Comparison of ENCODE assay signal across 11 mouse cellular contexts in the genomic region with DNA sequence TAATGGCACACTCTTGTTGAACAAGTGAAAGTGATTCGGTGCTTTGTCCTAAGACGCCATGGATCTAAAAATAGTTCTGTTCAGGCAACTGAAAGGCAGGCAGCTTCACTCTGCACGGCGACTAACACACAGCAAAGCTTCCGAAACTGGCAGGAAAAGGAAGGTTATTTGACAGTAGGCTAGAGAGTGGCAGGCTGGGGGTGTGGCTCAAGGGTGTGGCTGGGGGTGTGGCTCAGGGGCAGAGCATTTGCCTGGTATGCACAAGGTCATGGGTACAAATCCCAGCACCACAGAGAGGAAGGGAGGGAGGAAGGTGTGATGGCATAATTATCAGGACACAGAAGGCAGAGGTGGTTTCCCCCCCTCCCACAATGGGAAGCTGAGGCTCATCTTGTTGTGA.
DNase-seq lines count a peak whose midpoint lies in the region; ATAC-seq and TF ChIP-seq lines count a peak whose summit lies in the region.
"Had no signal": no experiment of that assay in that cellular context is flagged by ENCODE, and none has a peak within 500 bp of the region (broad histone marks: within the 10 kb centered on the region; RNA-seq: fewer than 3 reads in every experiment).

No protein-coding gene starts in this region.

- H3K4me1 ChIP-seq in heart, embryonic 13.5 days: peaks cover 8% of the 10 kb centered on the region
- H3K4me1 ChIP-seq in heart, adult 2 months (ENCODE audit: control insufficient read depth, insufficient read depth, low read length): no peaks in the 10 kb centered on the region

- H3K79me2 ChIP-seq in heart, adult 2 months (replicated peaks; ENCODE audit: control insufficient read depth, insufficient read depth, low read length): no peaks in the 10 kb centered on the region

- no peaks in the 10 kb centered on the region for H3K36me3 ChIP-seq in heart, embryonic 13.5 days
- no peaks in the 10 kb centered on the region for H3K36me3 ChIP-seq in heart, adult 2 months (ENCODE audit: control insufficient read depth, insufficient read depth, low read length)

- no peaks in the 10 kb centered on the region for H3K9me3 ChIP-seq in heart, embryonic 13.5 days

- H3K27me3 ChIP-seq in heart, embryonic 13.5 days (replicated peaks): peaks cover 3% of the 10 kb centered on the region; the same call in 1 of the 2 replicates
- no peaks in the 10 kb centered on the region for H3K27me3 ChIP-seq in heart, adult 2 months (ENCODE audit: control insufficient read depth, insufficient read depth, low read length)

- no peak overlapping the region for H3K4me3 ChIP-seq in heart, embryonic 13.5 days
- no peak overlapping the region for H3K4me3 ChIP-seq in heart, adult 2 months

- H3K9ac ChIP-seq in heart, embryonic 13.5 days: peak overlapping the region; percentile 19; the same call in 1 of the 2 replicates
- no peak overlapping the region for H3K9ac ChIP-seq in heart, adult 2 months (ENCODE audit: low read depth, low read length)

- H3K27ac ChIP-seq in heart, embryonic 13.5 days (replicated peaks): no peak overlapping the region
- H3K27ac ChIP-seq in heart, adult 2 months: no peak overlapping the region

- no peak for TF ChIP-seq POLR2A in heart, adult 2 months (IDR thresholded peaks at IDR 0.05; ENCODE audit: insufficient read depth, low read depth, low read length)

- H3K4me2 ChIP-seq in heart, embryonic 13.5 days: peak overlapping the region; percentile 43

- intact Hi-C loops in heart, adult 2 months (cut with DNase I): no loop called here

- no peak for TF ChIP-seq CTCF in heart, adult 2 months (IDR thresholded peaks at IDR 0.05)

- ATAC-seq in heart, embryonic 13.5 days (ENCODE audit: extremely low read depth, insufficient number of reproducible peaks, low FRiP score, low TSS enrichment): no peak
- peak; percentile 91 for ATAC-seq in megakaryocyte progenitor cell, adult 5-6 weeks (replicated peaks; ENCODE audit: poor library complexity)
- ATAC-seq: activated CD4-positive, CD25-positive, alpha-beta regulatory T cell, adult 4 months; midbrain, embryonic 16.5 days had no signal

- no peak for TF ChIP-seq EP300 in heart, adult 2 months (IDR thresholded peaks at IDR 0.05; ENCODE audit: insufficient read depth, low read depth, low read length)

- DNase-seq in heart, adult 2 months: no peak
- peak; percentile 25 for DNase-seq in CD4-positive helper T cell, adult 2 months (ENCODE audit: low read depth, low spot score)
- peak; percentile 51 to 69 for DNase-seq in adrenal gland, postnatal 36 days
- DNase-seq in cerebellum, postnatal 36 days: no peak
- no peak for DNase-seq in kidney, postnatal 36 days
- DNase-seq in urinary bladder, postnatal 4 days (ENCODE audit: low spot score in 2 of 2): no peak
- DNase-seq: cerebellum, adult 8-10 months had no signal

- 15% methylated on average over 5 of the region's 5 CpGs for WGBS in heart, embryonic 13.5 days
- 4% methylated on average over 5 of the region's 5 CpGs for WGBS in heart, adult 2 months

Comparison
In these comparisons a context has a peak if more than half of its experiments do, and no peak if none do; other contexts are left out.
1. DNase-seq: peak in CD4-positive helper T cell, adult 2 months (single experiment) and adrenal gland, postnatal 36 days (2 of 2); none in heart, adult 2 months (0 of 2), cerebellum, postnatal 36 days (0 of 2), kidney, postnatal 36 days (0 of 2) and urinary bladder, postnatal 4 days (0 of 2).